Mouse (Mus musculus): ENCODE results near the gene Jazf1.

The Jazf1 gene

GRCm38 (mm10) chr6:52846314-52846713 is 222.1 kb downstream of the Jazf1 start:
- no peak for DNase-seq (ENCODE audit: low spot score)

GRCm38 (mm10) chr6:52844741-52845140 is 223.7 kb downstream of the Jazf1 start:
- no peak for DNase-seq (ENCODE audit: low spot score)

- DNase-seq (ENCODE audit: low spot score), result peak; percentile 7
Measured at GRCm38 (mm10) chr6:52843027-52843426, 225.4 kb downstream of the Jazf1 start.

GRCm38 (mm10) chr6:52842598-52842997 is 225.8 kb downstream of the Jazf1 start:
- DNase-seq (ENCODE audit: low spot score), result no peak

GRCm38 (mm10) chr6:52841611-52842010 is 226.8 kb downstream of the Jazf1 start:
- DNase-seq (ENCODE audit: low spot score), result no peak

- no peak for DNase-seq (ENCODE audit: low spot score)
Measured at GRCm38 (mm10) chr6:52840589-52841044, 227.8 kb downstream of the Jazf1 start.

GRCm38 (mm10) chr6:52838691-52839090 is 229.7 kb downstream of the Jazf1 start:
- DNase-seq (ENCODE audit: low spot score), result peak; percentile 61

- DNase-seq (ENCODE audit: low spot score), result no peak
Measured at GRCm38 (mm10) chr6:52837792-52838191, 230.6 kb downstream of the Jazf1 start.

GRCm38 (mm10) chr6:52836201-52836950 is 232.1 kb downstream of the Jazf1 start:
- no peak for DNase-seq (ENCODE audit: low spot score)

GRCm38 (mm10) chr6:52827752-52828277 is 240.6 kb downstream of the Jazf1 start:
- no peak for DNase-seq (ENCODE audit: low spot score)

GRCm38 (mm10) chr6:52825535-52825934 is 242.9 kb downstream of the Jazf1 start:
- DNase-seq (ENCODE audit: low spot score), result peak; percentile 64

- DNase-seq (ENCODE audit: low spot score), result peak; percentile 5
Measured at GRCm38 (mm10) chr6:52824977-52825482, 243.4 kb downstream of the Jazf1 start.

- no peak for DNase-seq (ENCODE audit: low spot score)
Measured at GRCm38 (mm10) chr6:52823064-52823463, 245.4 kb downstream of the Jazf1 start.

GRCm38 (mm10) chr6:52822625-52823024 is 245.8 kb downstream of the Jazf1 start:
- DNase-seq (ENCODE audit: low spot score), result no peak

- no peak for DNase-seq (ENCODE audit: low spot score)
Measured at GRCm38 (mm10) chr6:52819353-52819752, 249.1 kb downstream of the Jazf1 start.

GRCm38 (mm10) chr6:52818041-52818440 is 250.4 kb downstream of the Jazf1 start:
- DNase-seq (ENCODE audit: low spot score), result no peak

- no peak for DNase-seq (ENCODE audit: low spot score)
Measured at GRCm38 (mm10) chr6:52817203-52817874, 251.1 kb downstream of the Jazf1 start.

- no peak for DNase-seq (ENCODE audit: low spot score)
Measured at GRCm38 (mm10) chr6:52805237-52805856, 263.1 kb downstream of the Jazf1 start.

- DNase-seq (ENCODE audit: low spot score), result no peak
Measured at GRCm38 (mm10) chr6:52802181-52802580, 266.2 kb downstream of the Jazf1 start.

- DNase-seq (ENCODE audit: low spot score), result no peak
Measured at GRCm38 (mm10) chr6:52797252-52797800, 271.1 kb downstream of the Jazf1 start.

- DNase-seq (ENCODE audit: low spot score), result no peak
Measured at GRCm38 (mm10) chr6:52796691-52797090, 271.7 kb downstream of the Jazf1 start.

GRCm38 (mm10) chr6:52796035-52796598 is 272.3 kb downstream of the Jazf1 start:
- DNase-seq (ENCODE audit: low spot score), result no peak

Measured in MN1 (cell line).